Mouse (Mus musculus) embryonic facial prominence, embryonic 15.5 days (tissue): ENCODE measurements at regions not wholly inside any gene's neighbourhood (a gene's known extent, or its start where the extent isn't known, plus 50 kb on each side); places are given as distances from the start of the nearest gene placed in this dataset.

ENCODE experiments used
- ATAC-seq: fragments of 200-750 bp; cut with Nextera tagmentation; 2 replicates; pipeline ENCODE4 v1.8.0; 2017; ENCODE audit warnings: low read depth, moderate TSS enrichment; ENCODE audit not compliant: insufficient number of reproducible peaks, low FRiP score, low TSS enrichment
- H3K27ac ChIP-seq: fragments of 300-500 bp; sonication (generic); replicated peaks from 2 replicates; pipeline ENCODE4 v1.5.1; 2015; ENCODE audit warnings: mild to moderate bottlenecking, inconsistent platforms
- H3K27me3 ChIP-seq: fragments of 300-500 bp; sonication (generic); 2 replicates; pipeline ENCODE4 v1.6.1; 2015; ENCODE audit warnings: inconsistent platforms
- H3K36me3 ChIP-seq: fragments of 300-500 bp; sonication (generic); 2 replicates; pipeline ENCODE4 v1.6.1; 2015; ENCODE audit warnings: mild to moderate bottlenecking, inconsistent platforms
- H3K4me1 ChIP-seq: fragments of 300-500 bp; sonication (generic); 2 replicates; pipeline ENCODE4 v1.6.1; 2015; ENCODE audit warnings: inconsistent platforms
- H3K4me2 ChIP-seq: fragments of 300-500 bp; sonication (generic); replicated peaks from 2 replicates; pipeline ENCODE4 v1.6.1; 2015; ENCODE audit warnings: mild to moderate bottlenecking, inconsistent platforms
- H3K4me3 ChIP-seq: fragments of 300-500 bp; sonication (generic); replicated peaks from 2 replicates; pipeline ENCODE4 v1.5.1; 2015; ENCODE audit warnings: mild to moderate bottlenecking, inconsistent platforms
- H3K9ac ChIP-seq: fragments of 300-500 bp; sonication (generic); 2 replicates; pipeline ENCODE4 v1.6.1; 2015; ENCODE audit warnings: inconsistent platforms
- H3K9me3 ChIP-seq: fragments of 300-500 bp; sonication (generic); replicated peaks from 2 replicates; pipeline ENCODE4 v1.6.1; 2016; ENCODE audit warnings: inconsistent platforms
- WGBS: fragments of 180-500 bp; shearing (Covaris S2); methylation state at CpG from one replicate; pipeline ENCODE4 v1.1.7; 2015; 5-methylcytosine and 5-hydroxymethylcytosine counted together

- Histone ChIP-seq H3K4me3 (no peak overlapping the region), H3K4me2 (no peak overlapping the region), H3K27ac (no peak overlapping the region), H3K9ac (no peak overlapping the region), H3K9me3 (0 out of 2 replicates have a peak, but pooled peaks cover 3% of the 10 kb centered on the region), H3K27me3 (no peaks in the 10 kb centered on the region), H3K4me1 (no peaks in the 10 kb centered on the region), H3K36me3 (no peaks in the 10 kb centered on the region)
- WGBS = 85% methylated on average over 6 of the region's 6 CpGs
- ATAC-seq = no peak
These were observed 52.4 kb upstream of the Six3 start for GRCm38 (mm10) chr17:85561006-85561405.

GRCm38 (mm10) chr17:85562510-85563266 lies 50.7 kb upstream of the Six3 start:
- Histone ChIP-seq H3K27me3 (no peaks in the 10 kb centered on the region), H3K27ac (no peak overlapping the region), H3K4me1 (no peaks in the 10 kb centered on the region), H3K9ac (no peak overlapping the region), H3K9me3 (no peaks in the 10 kb centered on the region), H3K4me3 (no peak overlapping the region), H3K4me2 (no peak overlapping the region), H3K36me3 (no peaks in the 10 kb centered on the region)
- 46% methylated on average over 17 of the region's 17 CpGs for WGBS
- ATAC-seq = no peak

- H3K4me2 ChIP-seq = no peak overlapping the region
- no peaks in the 10 kb centered on the region for H3K27me3 ChIP-seq
- no peak for ATAC-seq
- H3K9ac ChIP-seq = no peak overlapping the region
- no peaks in the 10 kb centered on the region for H3K36me3 ChIP-seq
- 72% methylated on average over 8 of the region's 8 CpGs for WGBS
- no peak overlapping the region for H3K4me3 ChIP-seq
- H3K9me3 ChIP-seq = no peaks in the 10 kb centered on the region
- H3K4me1 ChIP-seq = no peaks in the 10 kb centered on the region
- no peak overlapping the region for H3K27ac ChIP-seq
These were observed 50.0 kb upstream of the Six3 start for GRCm38 (mm10) chr17:85563391-85563790.
